In genomic region chr12:54105531-54105930, GRCm38 (mm10) we compare ENCODE assay signal across 11 mouse cellular contexts.
DNase-seq lines count a peak whose midpoint lies in the region; ATAC-seq and TF ChIP-seq lines count a peak whose summit lies in the region.
"Had no signal": no experiment of that assay in that cellular context is flagged by ENCODE, and none has a peak within 500 bp of the region (broad histone marks: within the 10 kb centered on the region; RNA-seq: fewer than 3 reads in every experiment).

No protein-coding gene starts in this region.

- WGBS in embryonic facial prominence, embryonic 11.5 days, result 62% methylated on average over 5 of the region's 5 CpGs
- 70% methylated on average over 5 of the region's 5 CpGs for WGBS in embryonic facial prominence, embryonic 10.5 days

- H3K4me3 ChIP-seq in embryonic facial prominence, embryonic 11.5 days (ENCODE audit: low read depth, low read length), result no peak overlapping the region
- no peak overlapping the region for H3K4me3 ChIP-seq in embryonic facial prominence, embryonic 10.5 days
- H3K4me3 ChIP-seq: hindbrain, embryonic 12.5 days had no signal

- TF ChIP-seq POLR2A in brain, embryonic 14.5 days (IDR thresholded peaks at IDR 0.05; ENCODE audit: borderline replicate concordance, extremely low read depth, insufficient read depth, insufficient read length, poor library complexity, severe bottlenecking), result no peak

- peak; percentile 51 for DNase-seq in embryonic facial prominence, embryonic 11.5 days (ENCODE audit: low spot score)
- no peak for DNase-seq in embryonic facial prominence, embryonic 10.5 days (ENCODE audit: low spot score)
- DNase-seq in layer of hippocampus, adult 11-12 months (ENCODE audit: low spot score), result peak; percentile 24
- DNase-seq in layer of hippocampus, postnatal 25 days (ENCODE audit: extremely low spot score in 1 of 2, low spot score in 1 of 2), result no peak
- DNase-seq in 416B (ENCODE audit: low read depth), result peak; percentile 91
- peak; percentile 77 for DNase-seq in brain, embryonic 14.5 days (ENCODE audit: low read depth)
- DNase-seq in thymus, postnatal 25 days, result no peak
- DNase-seq in cerebellum, postnatal 25 days, result no peak
- DNase-seq: adrenal gland, postnatal 14 days; embryo, embryonic 11 days had no signal

- no peaks in the 10 kb centered on the region for H3K36me3 ChIP-seq in embryonic facial prominence, embryonic 11.5 days (replicated peaks; ENCODE audit: control insufficient read depth, insufficient read depth, low read depth, low read length)
- no peaks in the 10 kb centered on the region for H3K36me3 ChIP-seq in embryonic facial prominence, embryonic 10.5 days (replicated peaks)
- H3K36me3 ChIP-seq: hindbrain, embryonic 12.5 days had no signal

- TF ChIP-seq CTCF in brain, embryonic 14.5 days (IDR thresholded peaks at IDR 0.05; ENCODE audit: borderline replicate concordance, extremely low read depth, insufficient read depth, insufficient read length), result no peak

- H3K9me3 ChIP-seq in embryonic facial prominence, embryonic 11.5 days (replicated peaks; ENCODE audit: control insufficient read depth, low read length), result no peaks in the 10 kb centered on the region
- no peaks in the 10 kb centered on the region for H3K9me3 ChIP-seq in embryonic facial prominence, embryonic 10.5 days
- H3K9me3 ChIP-seq: hindbrain, embryonic 12.5 days had no signal

- no peak overlapping the region for H3K27ac ChIP-seq in embryonic facial prominence, embryonic 11.5 days (replicated peaks; ENCODE audit: low read depth, low read length)
- H3K27ac ChIP-seq in embryonic facial prominence, embryonic 10.5 days (replicated peaks), result no peak overlapping the region
- H3K27ac ChIP-seq: hindbrain, embryonic 12.5 days had no signal

- no peaks in the 10 kb centered on the region for H3K27me3 ChIP-seq in embryonic facial prominence, embryonic 11.5 days (ENCODE audit: control insufficient read depth, insufficient read depth, low read length)
- H3K27me3 ChIP-seq in embryonic facial prominence, embryonic 10.5 days (replicated peaks; ENCODE audit: low read depth, poor library complexity, severe bottlenecking), result no peaks in the 10 kb centered on the region
- H3K27me3 ChIP-seq: hindbrain, embryonic 12.5 days had no signal

- ATAC-seq in embryonic facial prominence, embryonic 11.5 days (replicated peaks; ENCODE audit: insufficient number of reproducible peaks, low FRiP score, low TSS enrichment, low read depth), result no peak

- H3K9ac ChIP-seq in embryonic facial prominence, embryonic 11.5 days (replicated peaks; ENCODE audit: low read length), result no peak overlapping the region
- H3K9ac ChIP-seq: hindbrain, embryonic 12.5 days had no signal

- no peak overlapping the region for H3K4me2 ChIP-seq in embryonic facial prominence, embryonic 11.5 days (ENCODE audit: low read depth, low read length)
- H3K4me2 ChIP-seq: hindbrain, embryonic 12.5 days had no signal

- H3K4me1 ChIP-seq in embryonic facial prominence, embryonic 11.5 days (ENCODE audit: control insufficient read depth, insufficient read depth, low read length), result no peaks in the 10 kb centered on the region
- no peaks in the 10 kb centered on the region for H3K4me1 ChIP-seq in embryonic facial prominence, embryonic 10.5 days
- H3K4me1 ChIP-seq: hindbrain, embryonic 12.5 days had no signal

Comparison
In these comparisons a context has a peak if more than half of its experiments do, and no peak if none do; other contexts are left out.
1. DNase-seq: peak in embryonic facial prominence, embryonic 11.5 days (single experiment), layer of hippocampus, adult 11-12 months (single experiment), 416B (single experiment) and brain, embryonic 14.5 days (single experiment); none in embryonic facial prominence, embryonic 10.5 days (single experiment), layer of hippocampus, postnatal 25 days (0 of 2), thymus, postnatal 25 days (single experiment) and cerebellum, postnatal 25 days (0 of 2).